ENCODE assay signal across 7 mouse cellular contexts in the genomic region with DNA sequence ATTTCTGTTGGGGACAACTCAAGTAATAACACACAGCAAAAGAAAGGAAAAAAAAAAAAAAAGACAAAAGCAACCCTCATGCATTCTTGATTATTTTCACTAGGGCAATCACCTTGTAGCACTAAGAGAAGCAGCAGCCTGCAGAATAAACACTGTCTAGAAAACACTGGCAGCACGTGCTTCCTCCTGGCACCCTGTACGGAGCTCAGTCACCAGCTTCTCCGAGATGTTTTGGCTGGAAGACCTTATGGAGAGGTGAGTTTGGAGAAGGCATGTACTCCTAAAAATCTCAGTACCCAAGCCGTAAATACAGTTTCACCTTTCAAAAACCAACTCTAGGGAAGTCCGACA.
DNase-seq lines count a peak whose midpoint lies in the region; ATAC-seq and TF ChIP-seq lines count a peak whose summit lies in the region.

No protein-coding gene starts in this region.

- 5% methylated on average over 5 of the region's 5 CpGs for whole genome bisulfite sequencing in heart, embryonic 14.5 days
- WGBS in limb, embryonic 10.5 days, result 16% methylated on average over 5 of the region's 5 CpGs
- 27% methylated on average over 5 of the region's 5 CpGs for WGBS in midbrain, embryonic 11.5 days

- dilution Hi-C loops in CH12.LX (cut with MboI; ENCODE audit: extremely low pct_ligation_motif_present, extremely low pct_unique_long_range_greater_than_20kb, low sequenced_read_pairs), result no loop called here

- H3K4me1 ChIP-seq in CH12.LX (ENCODE audit: control insufficient read depth in 1 of 2, insufficient read depth in 2 of 2), result peaks cover 0 to 11% of the 10 kb centered on the region in 2 experiments; a peak in 2 of 4 replicates
- H3K4me1 ChIP-seq in heart, embryonic 14.5 days (ENCODE audit: control insufficient read depth in 2 of 2, insufficient read depth in 2 of 2, low read length in 2 of 2), result peaks cover 7 to 24% of the 10 kb centered on the region in 2 experiments
- peaks cover 23% of the 10 kb centered on the region for H3K4me1 ChIP-seq in limb, embryonic 10.5 days
- H3K4me1 ChIP-seq in midbrain, embryonic 11.5 days (ENCODE audit: control insufficient read depth, insufficient read depth, low read length), result peaks cover 12% of the 10 kb centered on the region

- H3K9me3 ChIP-seq in CH12.LX (replicated peaks; ENCODE audit: low read length), result no peaks in the 10 kb centered on the region
- H3K9me3 ChIP-seq in heart, embryonic 14.5 days (ENCODE audit: control insufficient read depth, low read length), result no peaks in the 10 kb centered on the region
- H3K9me3 ChIP-seq in limb, embryonic 10.5 days (replicated peaks), result no peaks in the 10 kb centered on the region
- H3K9me3 ChIP-seq in midbrain, embryonic 11.5 days (ENCODE audit: control insufficient read depth, low read length), result no peaks in the 10 kb centered on the region

- no peak for TF ChIP-seq CTCF in CH12.LX (conservative IDR thresholded peaks at IDR 0.05 in 1 of 2, IDR thresholded peaks at IDR 0.05 in 1 of 2; ENCODE audit: low read depth in 2 of 2, low read length in 2 of 2)
- no peak for TF ChIP-seq CTCF in Patski (IDR thresholded peaks at IDR 0.05)

- peak overlapping the region; percentile 60 to 62 (median 61) for H3K4me3 ChIP-seq in CH12.LX (replicated peaks in 1 of 3; ENCODE audit: low read depth in 2 of 3, low read length in 2 of 3, poor library complexity in 1 of 3)
- peak overlapping the region; percentile 61 to 65 for H3K4me3 ChIP-seq in heart, embryonic 14.5 days (ENCODE audit: control insufficient read depth in 1 of 2, insufficient read depth in 1 of 2, low read depth in 1 of 2, low read length in 2 of 2)
- peak overlapping the region; percentile 58 for H3K4me3 ChIP-seq in limb, embryonic 10.5 days
- H3K4me3 ChIP-seq in midbrain, embryonic 11.5 days (ENCODE audit: low read depth, low read length), result peak overlapping the region; percentile 26; the same call in 1 of the 2 replicates

- H3K4me2 ChIP-seq in CH12.LX (ENCODE audit: insufficient read depth, low read depth, poor library complexity, severe bottlenecking), result peak overlapping the region; percentile 73
- H3K4me2 ChIP-seq in heart, embryonic 14.5 days (ENCODE audit: low read length), result peak overlapping the region; percentile 84
- peak overlapping the region; percentile 56 for H3K4me2 ChIP-seq in midbrain, embryonic 11.5 days

- H3K27ac ChIP-seq in CH12.LX (ENCODE audit: insufficient read depth, low read depth), result no peak overlapping the region
- peak overlapping the region; percentile 76 to 91 for H3K27ac ChIP-seq in heart, embryonic 14.5 days (replicated peaks in 1 of 2; ENCODE audit: control insufficient read depth in 1 of 2, insufficient read depth in 1 of 2, low read depth in 2 of 2, low read length in 2 of 2)
- H3K27ac ChIP-seq in limb, embryonic 10.5 days, result peak overlapping the region; percentile 87
- no peak overlapping the region for H3K27ac ChIP-seq in midbrain, embryonic 11.5 days (ENCODE audit: low read depth, low read length)

- TF ChIP-seq EP300 in CH12.LX (IDR thresholded peaks at IDR 0.05; ENCODE audit: low read length), result no peak

- TF ChIP-seq POLR2A in CH12.LX (IDR thresholded peaks at IDR 0.05; ENCODE audit: low read depth, low read length), result no peak

- TF ChIP-seq RAD21 in CH12.LX (IDR thresholded peaks at IDR 0.05; ENCODE audit: low read depth, low read length), result no peak

- H3K9ac ChIP-seq in CH12.LX (ENCODE audit: insufficient read depth, low read depth), result no peak overlapping the region
- H3K9ac ChIP-seq in heart, embryonic 14.5 days (ENCODE audit: low read length), result peak overlapping the region; percentile 75
- peak overlapping the region; percentile 37 for H3K9ac ChIP-seq in midbrain, embryonic 11.5 days (ENCODE audit: low read length)

- in situ Hi-C loops in CH12.LX (cut with MboI; ENCODE audit: low pct_ligation_motif_present, low pct_unique_long_range_greater_than_20kb, low sequenced_read_pairs), result no loop called here
- in situ Hi-C loops in Patski (cut with MboI; ENCODE audit: low pct_unique_long_range_greater_than_20kb), result no loop called here

- no peak for DNase-seq in CH12.LX (ENCODE audit: extremely low read depth)
- no peak for DNase-seq in Patski (ENCODE audit: low read depth, low spot score)
- no peak for DNase-seq in limb, embryonic 10.5 days (ENCODE audit: low spot score)
- peak; percentile 83 for DNase-seq in midbrain, embryonic 11.5 days (ENCODE audit: low spot score, missing footprints)
- DNase-seq in gastrocnemius, postnatal 25 days, result no peak
- DNase-seq in layer of hippocampus, adult 9-11 months, result no peak

- H3K27me3 ChIP-seq in CH12.LX (replicated peaks) (no peaks in the 10 kb centered on the region), Patski (no peaks in the 10 kb centered on the region)
- no peaks in the 10 kb centered on the region for H3K27me3 ChIP-seq in heart, embryonic 14.5 days (ENCODE audit: control insufficient read depth, insufficient read depth, low read length)
- H3K27me3 ChIP-seq in limb, embryonic 10.5 days (ENCODE audit: low read depth, poor library complexity, severe bottlenecking), result no peaks in the 10 kb centered on the region
- H3K27me3 ChIP-seq in midbrain, embryonic 11.5 days (ENCODE audit: control insufficient read depth, insufficient read depth, low read length), result no peaks in the 10 kb centered on the region

- ATAC-seq in Patski, result peak; percentile 19
- ATAC-seq in heart, embryonic 14.5 days (ENCODE audit: insufficient number of reproducible peaks, insufficient read depth, low FRiP score, low read depth), result peak; percentile 42; the same call in 1 of the 2 replicates
- ATAC-seq in midbrain, embryonic 11.5 days (ENCODE audit: low FRiP score), result no peak

- CTCF ChIA-PET in Patski (lab: Charles Lee), result interaction anchor here (1.0 to 2.8 kb wide), 4 partner anchors 10 to 40 kb away, joined by 3 to 28 read pairs (median 4); no protein-coding TSS in a partner anchor

- POLR2A ChIA-PET in Patski (lab: Charles Lee), result interaction anchor here (0.6 to 0.7 kb wide), 2 partner anchors 10 to 143 kb away, joined by 3 read pairs; no protein-coding TSS in a partner anchor

- H3K36me3 ChIP-seq in CH12.LX (replicated peaks in 1 of 2; ENCODE audit: control insufficient read depth in 1 of 2, insufficient read depth in 1 of 2, low read length in 1 of 2), result no peaks in the 10 kb centered on the region
- H3K36me3 ChIP-seq in heart, embryonic 14.5 days (ENCODE audit: control insufficient read depth, insufficient read depth, low read length), result no peaks in the 10 kb centered on the region
- no peaks in the 10 kb centered on the region for H3K36me3 ChIP-seq in limb, embryonic 10.5 days
- no peaks in the 10 kb centered on the region for H3K36me3 ChIP-seq in midbrain, embryonic 11.5 days (ENCODE audit: control insufficient read depth, insufficient read depth, low read length)

- no peaks in the 10 kb centered on the region for H3K79me2 ChIP-seq in CH12.LX (replicated peaks; ENCODE audit: control insufficient read depth, extremely low read depth, insufficient read depth, poor library complexity, severe bottlenecking)

TF ChIP-seq in CH12.LX, 34 proteins besides CTCF, POLR2A, EP300 and RAD21:
- TF ChIP-seq MAX (IDR thresholded peaks at IDR 0.05; ENCODE audit: low read length), result 0 out of 2 replicates have a peak, but pooled peaks have one; percentile 36
- no peak for TF ChIP-seq MAZ (IDR thresholded peaks at IDR 0.05; ENCODE audit: low read depth, low read length)
- TF ChIP-seq MYC (IDR thresholded peaks at IDR 0.05; ENCODE audit: low read depth, low read length), result 0 out of 2 replicates have a peak, but pooled peaks have one; percentile 13
- no peak for TF ChIP-seq PAX5 (IDR thresholded peaks at IDR 0.05; ENCODE audit: low read length)
- TF ChIP-seq BHLHE40 (IDR thresholded peaks at IDR 0.05; ENCODE audit: low read depth, low read length), result peak; percentile 61

Comparison
In these comparisons a context has a peak if more than half of its experiments do, and no peak if none do; other contexts are left out.
1. H3K27ac ChIP-seq: peak in heart, embryonic 14.5 days (2 of 2) and limb, embryonic 10.5 days (single experiment); none in CH12.LX (single experiment) and midbrain, embryonic 11.5 days (single experiment).
2. Peak in every context shown above with its lines, with median percentiles within 50 percentile points of each other: H3K4me2 ChIP-seq and H3K4me3 ChIP-seq.